ENCODE assay signal across 8 mouse cellular contexts in genomic region chr5:139543650-139544270, GRCm38 (mm10). TPM values are rescaled to one million over a fixed set of nuclear protein-coding genes. Genes with fewer than 3 reads are reported as not detected.
DNase-seq lines count a peak whose midpoint lies in the region; ATAC-seq lines count a peak whose summit lies in the region.

No protein-coding gene starts in this region.

- ATAC-seq in hindbrain, embryonic 16.5 days, result peak; percentile 66
- ATAC-seq in neural tube, embryonic 13.5 days (ENCODE audit: low read depth), result peak; percentile 45
- no peak for ATAC-seq in erythroid progenitor cell, adult 5-6 weeks (replicated peaks; ENCODE audit: low FRiP score, poor library complexity, severe bottlenecking)

- H3K9ac ChIP-seq in hindbrain, embryonic 16.5 days (ENCODE audit: low read depth, low read length), result peak overlapping the region; percentile 66
- peak overlapping the region; percentile 90 for H3K9ac ChIP-seq in neural tube, embryonic 13.5 days

- peak overlapping the region; percentile 81 for H3K27ac ChIP-seq in hindbrain, embryonic 16.5 days (ENCODE audit: low read depth, low read length)
- H3K27ac ChIP-seq in neural tube, embryonic 13.5 days (replicated peaks), result peak overlapping the region; percentile 97

- DNase-seq in kidney, postnatal 10 days, result peak; percentile 50
- DNase-seq in kidney, postnatal 14 days, result no peak
- DNase-seq in cerebellum, postnatal 14 days, result peak; percentile 94 to 96
- no peak for DNase-seq in urinary bladder, postnatal 4 days (ENCODE audit: low spot score in 2 of 2)
- DNase-seq in layer of hippocampus, adult 11-12 months (ENCODE audit: low spot score), result no peak

- H3K36me3 ChIP-seq in hindbrain, embryonic 16.5 days (ENCODE audit: control insufficient read depth, insufficient read depth, low read length), result no peaks in the 10 kb centered on the region
- no peaks in the 10 kb centered on the region for H3K36me3 ChIP-seq in neural tube, embryonic 13.5 days

- H3K4me3 ChIP-seq in hindbrain, embryonic 16.5 days (ENCODE audit: low read length), result peak overlapping the region; percentile 52
- H3K4me3 ChIP-seq in neural tube, embryonic 13.5 days, result peak overlapping the region; percentile 63

- WGBS in hindbrain, embryonic 16.5 days, result under 1% methylated on average over 55 of the region's 71 CpGs
- under 1% methylated on average over 71 of the region's 71 CpGs for WGBS in neural tube, embryonic 13.5 days

- H3K4me2 ChIP-seq in hindbrain, embryonic 16.5 days (ENCODE audit: low read length), result peak overlapping the region; percentile 59
- peak overlapping the region; percentile 71 for H3K4me2 ChIP-seq in neural tube, embryonic 13.5 days

- no peaks in the 10 kb centered on the region for H3K9me3 ChIP-seq in hindbrain, embryonic 16.5 days (ENCODE audit: control insufficient read depth, low read length)
- no peaks in the 10 kb centered on the region for H3K9me3 ChIP-seq in neural tube, embryonic 13.5 days

- peaks cover 10% of the 10 kb centered on the region for H3K4me1 ChIP-seq in hindbrain, embryonic 16.5 days (ENCODE audit: control insufficient read depth, insufficient read depth, low read depth, low read length)
- H3K4me1 ChIP-seq in neural tube, embryonic 13.5 days (replicated peaks), result peaks cover 70% of the 10 kb centered on the region

- H3K27me3 ChIP-seq in hindbrain, embryonic 16.5 days (replicated peaks; ENCODE audit: control insufficient read depth, insufficient read depth, low read length), result peaks cover 20% of the 10 kb centered on the region
- H3K27me3 ChIP-seq in neural tube, embryonic 13.5 days, result peaks cover 86% of the 10 kb centered on the region

RNA-seq across cellular contexts. Expression of gene Uncx, which starts 0.5 kb away (rescaled TPM):
- 24.9 and 26.7 TPM in 2 replicates for polyA plus RNA-seq in hindbrain, embryonic 16.5 days (2015; fragmentation: Nextera tagmentation; extraction: Ambion mirVana)
- 43.3 and 46.4 TPM in 2 replicates for polyA plus RNA-seq in neural tube, embryonic 13.5 days (2015; fragmentation: Nextera tagmentation; extraction: Ambion mirVana)
- total RNA-seq in erythroid progenitor cell, adult 5-6 weeks (2015; ENCODE audit: low replicate concordance), result not detected in 2 replicates
- not detected in 2 replicates for total RNA-seq in erythroid progenitor cell, adult 5-6 weeks (2017; ENCODE audit: low replicate concordance)

RNA-seq across cellular contexts. Expression of gene Zfand2a, which starts 59.4 kb away (rescaled TPM):
- 24.5 and 29.3 TPM in 2 replicates for polyA plus RNA-seq in hindbrain, embryonic 16.5 days (2015; fragmentation: Nextera tagmentation; extraction: Ambion mirVana)
- 16.0 and 18.0 TPM in 2 replicates for polyA plus RNA-seq in neural tube, embryonic 13.5 days (2015; fragmentation: Nextera tagmentation; extraction: Ambion mirVana)
- total RNA-seq in erythroid progenitor cell, adult 5-6 weeks (2015; ENCODE audit: low replicate concordance), result 7.2 and 9.2 TPM in 2 replicates
- total RNA-seq in erythroid progenitor cell, adult 5-6 weeks (2017; ENCODE audit: low replicate concordance), result 3.6 and 5.8 TPM in 2 replicates

Comparison
In these comparisons a context has a peak if more than half of its experiments do, and no peak if none do; other contexts are left out.
1. DNase-seq: peak in kidney, postnatal 10 days (single experiment) and cerebellum, postnatal 14 days (2 of 2); none in kidney, postnatal 14 days (single experiment), urinary bladder, postnatal 4 days (0 of 2) and layer of hippocampus, adult 11-12 months (single experiment).